Mouse (Mus musculus) heart, embryonic 15.5 days (tissue): ENCODE data around the gene Utrn. TPM values are rescaled to one million over a fixed set of nuclear protein-coding genes. Genes with fewer than 3 reads are reported as not detected.

Experiments used
- ATAC-seq: fragments of 200-750 bp; cut with Nextera tagmentation; replicated peaks from 2 replicates; pipeline ENCODE4 v1.8.0; 2017; ENCODE audit warnings: low read depth, moderate TSS enrichment; ENCODE audit not compliant: insufficient number of reproducible peaks, insufficient read depth, low FRiP score
- H3K27ac ChIP-seq: fragments of 300-500 bp; sonication (generic); 2 replicates; pipeline ENCODE4 v1.5.1; 2015; ENCODE audit warnings: mild to moderate bottlenecking, inconsistent platforms
- H3K27me3 ChIP-seq: fragments of 300-500 bp; sonication (generic); 2 replicates; pipeline ENCODE4 v1.6.1; 2015; ENCODE audit warnings: inconsistent platforms
- H3K36me3 ChIP-seq: fragments of 300-500 bp; sonication (generic); 2 replicates; pipeline ENCODE4 v1.6.1; 2015; ENCODE audit warnings: mild to moderate bottlenecking, inconsistent platforms
- H3K4me1 ChIP-seq: fragments of 300-500 bp; sonication (generic); replicated peaks from 2 replicates; pipeline ENCODE4 v1.6.1; 2015; ENCODE audit warnings: inconsistent platforms
- H3K4me2 ChIP-seq: fragments of 300-500 bp; sonication (generic); 2 replicates; pipeline ENCODE4 v1.6.1; 2015; ENCODE audit warnings: inconsistent platforms, mild to moderate bottlenecking, moderate library complexity
- H3K4me3 ChIP-seq: fragments of 300-500 bp; sonication (generic); 2 replicates; pipeline ENCODE4 v1.5.1; 2015; ENCODE audit warnings: mild to moderate bottlenecking, inconsistent platforms
- H3K9ac ChIP-seq: fragments of 300-500 bp; sonication (generic); 2 replicates; pipeline ENCODE4 v1.6.1; 2015; ENCODE audit warnings: mild to moderate bottlenecking, inconsistent platforms
- H3K9me3 ChIP-seq: fragments of 300-500 bp; sonication (generic); replicated peaks from 2 replicates; pipeline ENCODE4 v1.6.1; 2016; ENCODE audit warnings: inconsistent platforms
- WGBS: fragments of 180-500 bp; shearing (Covaris S2); methylation state at CpG from one replicate; pipeline ENCODE4 v1.1.7; 2015; ENCODE audit warnings: mixed read lengths; 5-methylcytosine and 5-hydroxymethylcytosine counted together
- polyA plus RNA-seq: library from polyadenylated mRNA; unstranded; fragments of >200 nt; fragmentation: Nextera tagmentation; extraction: Ambion mirVana; gene quantifications from 2 replicates; pipeline ENCODE4 v1.2.1, GENCODE M21; 2015

Utrn gene
- polyA plus RNA-seq, 1 experiment from 2014 or later, result 58.8 TPM

GRCm38 (mm10) chr10:12522078-12522477 lies 347.1 kb downstream of the Utrn start:
- H3K27ac ChIP-seq, result no peak overlapping the region
- no peak for ATAC-seq
- no peaks in the 10 kb centered on the region for H3K27me3 ChIP-seq
- no peak overlapping the region for H3K4me3 ChIP-seq
- H3K4me1 ChIP-seq, result 0 out of 2 replicates have a peak, but pooled peaks cover 4% of the 10 kb centered on the region
- H3K4me2 ChIP-seq, result no peak overlapping the region
- 30% methylated on average over 1 of the region's 1 CpGs for WGBS
- peaks cover 14% of the 10 kb centered on the region; the same call in 1 of the 2 replicates for H3K36me3 ChIP-seq
- H3K9me3 ChIP-seq, result no peaks in the 10 kb centered on the region
- H3K9ac ChIP-seq, result no peak overlapping the region

- Histone ChIP-seq H3K9ac (no peak overlapping the region), H3K36me3 (peaks cover 5% of the 10 kb centered on the region; the same call in 1 of the 2 replicates), H3K27me3 (no peaks in the 10 kb centered on the region), H3K4me3 (no peak overlapping the region), H3K27ac (no peak overlapping the region), H3K4me2 (no peak overlapping the region), H3K4me1 (0 out of 2 replicates have a peak, but pooled peaks cover 4% of the 10 kb centered on the region), H3K9me3 (no peaks in the 10 kb centered on the region)
- 65% methylated on average over 3 of the region's 3 CpGs for WGBS
- no peak for ATAC-seq
Measured at GRCm38 (mm10) chr10:12518162-12518561, 351.0 kb downstream of the Utrn start.

- H3K36me3 ChIP-seq, result peaks cover 3% of the 10 kb centered on the region; the same call in 1 of the 2 replicates
- no peak overlapping the region for H3K4me3 ChIP-seq
- ATAC-seq, result no peak
Measured at GRCm38 (mm10) chr10:12505568-12505967, 363.6 kb downstream of the Utrn start.

GRCm38 (mm10) chr10:12500489-12500888 lies 368.7 kb downstream of the Utrn start:
- ATAC-seq, result no peak
- no peak overlapping the region for H3K27ac ChIP-seq
- no peaks in the 10 kb centered on the region for H3K27me3 ChIP-seq
- H3K4me1 ChIP-seq, result peaks cover 5% of the 10 kb centered on the region
- H3K4me2 ChIP-seq, result no peak overlapping the region
- peaks cover 4% of the 10 kb centered on the region; the same call in 1 of the 2 replicates for H3K36me3 ChIP-seq
- no peaks in the 10 kb centered on the region for H3K9me3 ChIP-seq
- no peak overlapping the region for H3K4me3 ChIP-seq
- no peak overlapping the region for H3K9ac ChIP-seq
- 85% methylated on average over 5 of the region's 5 CpGs for WGBS

More at GRCm38 (mm10) chr10:12505568-12505967, 363.6 kb downstream of the Utrn start:
- H3K9ac ChIP-seq, result no peak overlapping the region
- no peak overlapping the region for H3K27ac ChIP-seq
- H3K9me3 ChIP-seq, result no peaks in the 10 kb centered on the region
- WGBS, result 77% methylated on average over 7 of the region's 7 CpGs
- H3K27me3 ChIP-seq, result no peaks in the 10 kb centered on the region
- H3K4me1 ChIP-seq, result no peaks in the 10 kb centered on the region; the same call in 1 of the 2 replicates
- no peak overlapping the region for H3K4me2 ChIP-seq

- no peak overlapping the region for H3K27ac ChIP-seq
- H3K36me3 ChIP-seq, result peaks cover 4% of the 10 kb centered on the region; the same call in 1 of the 2 replicates
- no peaks in the 10 kb centered on the region for H3K27me3 ChIP-seq
- no peak overlapping the region for H3K9ac ChIP-seq
- no peak for ATAC-seq
- no peaks in the 10 kb centered on the region for H3K9me3 ChIP-seq
- H3K4me3 ChIP-seq, result no peak overlapping the region
- no peak overlapping the region for H3K4me2 ChIP-seq
- peaks cover 5% of the 10 kb centered on the region for H3K4me1 ChIP-seq
- WGBS, result 64% methylated on average over 8 of the region's 8 CpGs
Measured at GRCm38 (mm10) chr10:12497555-12497954, 371.6 kb downstream of the Utrn start.

- ATAC-seq, result no peak
- Histone ChIP-seq H3K4me2 (no peak overlapping the region), H3K27ac (no peak overlapping the region), H3K9me3 (no peaks in the 10 kb centered on the region), H3K9ac (no peak overlapping the region), H3K36me3 (0 out of 2 replicates have a peak, but pooled peaks cover 5% of the 10 kb centered on the region), H3K4me1 (no peaks in the 10 kb centered on the region), H3K27me3 (no peaks in the 10 kb centered on the region), H3K4me3 (no peak overlapping the region)
- WGBS, result 64% methylated on average over 4 of the region's 4 CpGs
Measured at GRCm38 (mm10) chr10:12489551-12490177, 379.5 kb downstream of the Utrn start.

- Histone ChIP-seq H3K4me2 (no peak overlapping the region), H3K27me3 (no peaks in the 10 kb centered on the region), H3K4me1 (no peaks in the 10 kb centered on the region), H3K9me3 (no peaks in the 10 kb centered on the region), H3K9ac (no peak overlapping the region), H3K36me3 (0 out of 2 replicates have a peak, but pooled peaks cover 5% of the 10 kb centered on the region), H3K27ac (no peak overlapping the region), H3K4me3 (no peak overlapping the region)
- WGBS, result 78% methylated on average over 3 of the region's 3 CpGs
- no peak for ATAC-seq
Measured at GRCm38 (mm10) chr10:12488518-12488917, 380.6 kb downstream of the Utrn start.

GRCm38 (mm10) chr10:12488117-12488516 lies 381.0 kb downstream of the Utrn start:
- no peak for ATAC-seq
- no peak overlapping the region for H3K4me2 ChIP-seq
- 0 out of 2 replicates have a peak, but pooled peaks cover 5% of the 10 kb centered on the region for H3K36me3 ChIP-seq
- no peaks in the 10 kb centered on the region for H3K4me1 ChIP-seq
- H3K27ac ChIP-seq, result no peak overlapping the region
- no peaks in the 10 kb centered on the region for H3K9me3 ChIP-seq
- H3K9ac ChIP-seq, result no peak overlapping the region
- H3K4me3 ChIP-seq, result no peak overlapping the region
- H3K27me3 ChIP-seq, result no peaks in the 10 kb centered on the region
- 93% methylated on average over 5 of the region's 5 CpGs for WGBS

GRCm38 (mm10) chr10:12483494-12483893 lies 385.7 kb downstream of the Utrn start:
- WGBS, result 79% methylated on average over 1 of the region's 1 CpGs
- Histone ChIP-seq H3K4me3 (no peak overlapping the region), H3K4me1 (no peaks in the 10 kb centered on the region), H3K36me3 (peaks cover 5% of the 10 kb centered on the region; the same call in 1 of the 2 replicates), H3K9ac (no peak overlapping the region), H3K4me2 (no peak overlapping the region), H3K9me3 (no peaks in the 10 kb centered on the region), H3K27me3 (no peaks in the 10 kb centered on the region), H3K27ac (no peak overlapping the region)
- no peak for ATAC-seq

GRCm38 (mm10) chr10:12482975-12483374 lies 386.2 kb downstream of the Utrn start:
- H3K9ac ChIP-seq, result no peak overlapping the region
- no peak overlapping the region for H3K27ac ChIP-seq
- H3K36me3 ChIP-seq, result peaks cover 5% of the 10 kb centered on the region; the same call in 1 of the 2 replicates
- H3K4me2 ChIP-seq, result no peak overlapping the region
- no peaks in the 10 kb centered on the region for H3K27me3 ChIP-seq
- no peaks in the 10 kb centered on the region for H3K9me3 ChIP-seq
- no peaks in the 10 kb centered on the region for H3K4me1 ChIP-seq
- no peak overlapping the region for H3K4me3 ChIP-seq
- 85% methylated on average over 3 of the region's 3 CpGs for WGBS
- ATAC-seq, result no peak

- Histone ChIP-seq H3K27ac (no peak overlapping the region), H3K9me3 (no peaks in the 10 kb centered on the region), H3K4me2 (no peak overlapping the region), H3K36me3 (no peaks in the 10 kb centered on the region), H3K27me3 (no peaks in the 10 kb centered on the region), H3K9ac (no peak overlapping the region), H3K4me3 (no peak overlapping the region), H3K4me1 (no peaks in the 10 kb centered on the region)
- ATAC-seq, result no peak
- 84% methylated on average over 14 of the region's 14 CpGs for WGBS
Measured at GRCm38 (mm10) chr10:12474850-12475621, 394.1 kb downstream of the Utrn start.
